Comparison of ENCODE assay signal across 10 mouse cellular contexts in genomic region chr14:30630811-30631576, GRCm38 (mm10). TPM values are rescaled to one million over a fixed set of nuclear protein-coding genes. Genes with fewer than 3 reads are reported as not detected.
DNase-seq lines count a peak whose midpoint lies in the region; ATAC-seq lines count a peak whose summit lies in the region.
"Had no signal": no experiment of that assay in that cellular context is flagged by ENCODE, and none has a peak within 500 bp of the region (broad histone marks: within the 10 kb centered on the region; RNA-seq: fewer than 3 reads in every experiment).

No protein-coding gene starts in this region.

- no peaks in the 10 kb centered on the region for H3K9me3 ChIP-seq in heart, embryonic 15.5 days (replicated peaks)
- H3K9me3 ChIP-seq in lung, embryonic 15.5 days, result no peaks in the 10 kb centered on the region
- H3K9me3 ChIP-seq in hindbrain, embryonic 13.5 days, result no peaks in the 10 kb centered on the region
- H3K9me3 ChIP-seq: embryonic facial prominence, embryonic 12.5 days; limb, embryonic 12.5 days had no signal

- peak; percentile 49 for DNase-seq in cerebellum, adult 9-11 months
- no peak for DNase-seq in cerebellum, adult 11 months
- DNase-seq in B cell, adult 2 months, result peak; percentile 39 to 40
- DNase-seq in left cerebral cortex, postnatal 10 days (ENCODE audit: extremely low spot score in 1 of 2, low spot score in 2 of 2), result no peak
- DNase-seq in right cerebral cortex, postnatal 4 days, result no peak

- no peaks in the 10 kb centered on the region for H3K27me3 ChIP-seq in heart, embryonic 15.5 days
- no peaks in the 10 kb centered on the region for H3K27me3 ChIP-seq in lung, embryonic 15.5 days
- peaks cover 8% of the 10 kb centered on the region; the same call in 1 of the 2 replicates for H3K27me3 ChIP-seq in hindbrain, embryonic 13.5 days
- H3K27me3 ChIP-seq: embryonic facial prominence, embryonic 12.5 days; limb, embryonic 12.5 days had no signal

- intact Hi-C loops in left cerebral cortex, postnatal 10 days (cut with DNase I), result no loop called here

- ATAC-seq in heart, embryonic 15.5 days (replicated peaks; ENCODE audit: insufficient number of reproducible peaks, insufficient read depth, low FRiP score, low read depth), result no peak
- peak; percentile 50; the same call in 1 of the 2 replicates for ATAC-seq in lung, embryonic 15.5 days (ENCODE audit: borderline replicate concordance, extremely low read depth, low FRiP score, low TSS enrichment)
- ATAC-seq in hindbrain, embryonic 13.5 days (ENCODE audit: low FRiP score), result no peak

- 62% methylated on average over 5 of the region's 5 CpGs for WGBS in heart, embryonic 15.5 days
- 46% methylated on average over 5 of the region's 5 CpGs for WGBS in lung, embryonic 15.5 days
- 84% methylated on average over 5 of the region's 5 CpGs for WGBS in hindbrain, embryonic 13.5 days

- no peaks in the 10 kb centered on the region for H3K36me3 ChIP-seq in heart, embryonic 15.5 days
- H3K36me3 ChIP-seq in lung, embryonic 15.5 days, result no peaks in the 10 kb centered on the region
- no peaks in the 10 kb centered on the region for H3K36me3 ChIP-seq in hindbrain, embryonic 13.5 days
- H3K36me3 ChIP-seq: embryonic facial prominence, embryonic 12.5 days; limb, embryonic 12.5 days had no signal

- no peak overlapping the region for H3K4me3 ChIP-seq in heart, embryonic 15.5 days
- H3K4me3 ChIP-seq in lung, embryonic 15.5 days, result no peak overlapping the region
- H3K4me3 ChIP-seq in hindbrain, embryonic 13.5 days, result no peak overlapping the region
- H3K4me3 ChIP-seq: embryonic facial prominence, embryonic 12.5 days; limb, embryonic 12.5 days had no signal

- H3K4me2 ChIP-seq in heart, embryonic 15.5 days, result no peak overlapping the region
- H3K4me2 ChIP-seq in lung, embryonic 15.5 days, result no peak overlapping the region; the same call in 1 of the 2 replicates
- no peak overlapping the region for H3K4me2 ChIP-seq in hindbrain, embryonic 13.5 days
- H3K4me2 ChIP-seq: embryonic facial prominence, embryonic 12.5 days; limb, embryonic 12.5 days had no signal

- H3K27ac ChIP-seq in heart, embryonic 15.5 days, result peak overlapping the region; percentile 43
- H3K27ac ChIP-seq in lung, embryonic 15.5 days, result peak overlapping the region; percentile 94
- no peak overlapping the region for H3K27ac ChIP-seq in hindbrain, embryonic 13.5 days
- H3K27ac ChIP-seq: embryonic facial prominence, embryonic 12.5 days; limb, embryonic 12.5 days had no signal

- H3K4me1 ChIP-seq in heart, embryonic 15.5 days (replicated peaks), result peaks cover 45% of the 10 kb centered on the region
- H3K4me1 ChIP-seq in lung, embryonic 15.5 days, result peaks cover 43% of the 10 kb centered on the region
- H3K4me1 ChIP-seq in hindbrain, embryonic 13.5 days (replicated peaks), result peaks cover 18% of the 10 kb centered on the region

- H3K9ac ChIP-seq in heart, embryonic 15.5 days, result no peak overlapping the region
- no peak overlapping the region for H3K9ac ChIP-seq in lung, embryonic 15.5 days
- no peak overlapping the region for H3K9ac ChIP-seq in hindbrain, embryonic 13.5 days
- H3K9ac ChIP-seq: embryonic facial prominence, embryonic 12.5 days; limb, embryonic 12.5 days had no signal

RNA-seq across cellular contexts. Expression of gene Prkcd, which starts 5.0 kb away (rescaled TPM):
- 37.5 and 49.6 TPM in 2 replicates for polyA plus RNA-seq in heart, embryonic 15.5 days (2015; fragmentation: Nextera tagmentation; extraction: Ambion mirVana)
- 57.9 and 61.7 TPM in 2 replicates for polyA plus RNA-seq in lung, embryonic 15.5 days (2015; fragmentation: Nextera tagmentation; extraction: Ambion mirVana)
- 29.2 and 31.7 TPM in 2 replicates for polyA plus RNA-seq in hindbrain, embryonic 13.5 days (2015; fragmentation: Nextera tagmentation; extraction: Ambion mirVana)
- total RNA-seq in left cerebral cortex, postnatal 10 days (2021), result 10 to 100 TPM; 17.1 to 19.4 TPM

RNA-seq across cellular contexts. Expression of gene Rft1, which starts 23.2 kb away (rescaled TPM):
- polyA plus RNA-seq in heart, embryonic 15.5 days (2015; fragmentation: Nextera tagmentation; extraction: Ambion mirVana), result 8.8 and 11.5 TPM in 2 replicates
- 17.4 and 17.8 TPM in 2 replicates for polyA plus RNA-seq in lung, embryonic 15.5 days (2015; fragmentation: Nextera tagmentation; extraction: Ambion mirVana)
- 9.5 and 10.4 TPM in 2 replicates for polyA plus RNA-seq in hindbrain, embryonic 13.5 days (2015; fragmentation: Nextera tagmentation; extraction: Ambion mirVana)
- 10 to 100 TPM; 11.0 to 12.0 TPM for total RNA-seq in left cerebral cortex, postnatal 10 days (2021)

Comparison
In these comparisons a context has a peak if more than half of its experiments do, and no peak if none do; other contexts are left out.
1. DNase-seq: peak in cerebellum, adult 9-11 months (single experiment) and B cell, adult 2 months (2 of 2); none in cerebellum, adult 11 months (single experiment), left cerebral cortex, postnatal 10 days (0 of 2) and right cerebral cortex, postnatal 4 days (single experiment).